Mouse (Mus musculus) thymus, postnatal 25 days (tissue): ENCODE results near the gene Acp2.
"Not testable (repeated sequence)": the region's sequence is repeated elsewhere in the genome, so short reads cannot be mapped to it uniquely, and the experiment has no call there.

ENCODE experiments used
- DNase-seq: peaks from one replicate; pipeline ENCODE4 v3.0.0; 2022

The Acp2 gene

DNA sequence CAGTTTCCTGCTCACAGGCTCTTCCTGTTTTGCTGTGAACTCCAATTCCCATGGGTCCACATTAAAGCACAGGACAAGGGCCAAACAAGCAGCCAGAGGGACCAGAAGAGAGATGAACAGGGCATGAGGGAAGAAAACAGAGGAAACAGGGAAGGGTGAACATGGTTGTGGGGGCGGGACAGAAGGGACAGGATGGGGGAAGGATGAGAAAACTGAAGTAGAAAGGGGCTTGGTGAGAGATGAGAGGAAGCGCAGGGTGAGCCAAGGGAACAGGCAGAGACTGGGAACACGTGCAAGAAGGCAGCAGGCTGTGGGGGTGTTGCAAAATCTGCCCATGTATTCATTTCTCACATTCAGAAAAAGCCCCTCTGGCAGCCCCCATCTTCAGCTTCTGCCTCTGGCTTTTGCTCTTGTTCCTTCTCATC lies 6.1 kb upstream of the Acp2 start:
- no peak for DNase-seq

GRCm38 (mm10) chr2:91198888-91199287 lies 3.8 kb upstream of the Acp2 start:
- no peak for DNase-seq

DNA sequence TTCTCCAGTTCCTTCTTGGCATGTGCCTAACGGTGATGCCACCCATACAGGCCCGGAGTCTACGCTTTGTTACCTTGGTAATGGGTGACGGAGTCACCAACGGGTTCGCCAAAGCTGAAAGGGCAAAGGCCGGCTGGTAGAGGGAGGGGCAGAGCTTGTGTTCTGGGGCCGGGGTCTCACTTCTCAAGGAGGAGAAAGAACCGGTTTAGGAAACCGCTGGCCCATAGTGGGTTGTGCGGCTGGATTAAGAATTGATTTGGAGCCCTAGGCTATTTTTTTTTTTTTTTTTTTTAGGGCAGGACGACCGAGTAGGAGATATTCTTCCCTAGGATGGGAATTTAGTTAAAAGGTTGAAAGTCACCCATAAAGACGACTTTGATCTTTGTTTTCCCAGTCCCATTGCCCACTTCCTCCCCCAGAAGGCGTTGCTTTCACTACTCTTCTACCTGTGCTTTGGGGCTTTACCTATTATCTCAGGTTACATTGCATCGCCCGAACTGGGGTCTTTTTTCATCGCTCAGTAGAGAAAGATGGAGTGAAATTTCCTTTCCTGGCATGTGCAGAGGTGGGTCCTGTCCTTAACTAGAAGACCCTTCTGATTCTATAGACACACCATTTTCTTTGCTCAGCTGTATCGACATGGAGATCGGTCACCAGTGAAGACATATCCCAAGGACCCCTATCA lies 429 bp downstream of the Acp2 start:
- no peak for DNase-seq

GRCm38 (mm10) chr2:91206254-91206775 lies 3.6 kb downstream of the Acp2 start:
- no peak for DNase-seq

DNA sequence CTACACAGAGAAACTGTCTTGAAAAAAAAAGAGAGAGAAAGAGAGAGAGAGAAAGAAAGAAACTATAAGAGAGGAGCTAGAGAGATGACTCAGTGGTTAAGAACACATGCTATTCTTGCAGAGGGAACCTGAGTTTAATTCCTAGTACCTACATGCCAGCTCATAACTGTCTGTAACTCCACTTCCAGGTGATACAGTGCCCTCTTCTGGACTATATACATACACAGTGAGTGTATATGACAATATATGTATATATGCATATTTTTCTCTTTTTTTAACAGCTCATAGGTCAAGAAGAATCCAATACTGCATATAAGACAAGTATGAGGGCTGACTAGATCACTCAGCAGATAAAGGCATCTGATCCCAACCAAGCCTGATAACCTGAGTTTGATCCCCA lies 10.6 kb downstream of the Acp2 start:
- no peak for DNase-seq

DNA sequence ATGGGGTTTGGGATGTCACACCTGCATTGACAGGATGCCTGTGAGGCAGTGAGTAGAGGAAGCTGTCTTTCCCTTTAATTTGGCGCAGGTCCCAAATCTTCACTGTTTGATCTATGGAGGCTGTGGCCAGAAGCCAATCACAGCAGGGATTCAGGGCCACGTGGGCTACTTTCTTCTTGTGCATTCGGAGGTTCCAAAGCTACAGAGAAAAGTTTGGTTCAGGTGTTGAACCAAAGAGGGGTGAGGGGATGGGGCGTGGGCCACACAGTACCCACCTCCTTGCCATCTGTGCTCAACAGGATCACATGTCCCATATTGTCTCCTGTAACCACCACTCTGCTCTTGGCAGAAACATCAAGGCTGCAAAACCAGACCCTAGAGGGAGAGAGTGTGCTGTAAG lies 14.3 kb downstream of the Acp2 start:
- DNase-seq = peak; percentile 69

DNA sequence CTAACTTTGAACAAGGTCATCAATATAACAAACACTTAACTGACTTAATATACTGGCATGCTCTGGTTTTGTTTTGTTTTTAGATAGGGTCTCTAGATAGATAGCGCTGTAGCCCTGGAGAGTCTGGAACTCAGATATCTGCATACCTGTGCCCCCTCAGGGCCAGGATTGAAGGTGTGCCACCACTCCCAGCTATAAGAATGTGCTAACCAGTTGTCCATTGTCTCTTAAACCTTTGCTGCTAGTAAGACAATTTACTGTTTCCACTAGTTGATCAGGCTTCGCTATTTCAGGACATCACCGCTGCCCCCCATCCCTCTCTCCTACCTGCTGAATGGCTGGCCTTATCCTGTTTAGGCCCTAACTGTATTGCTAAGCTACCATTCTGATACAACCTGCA lies 17.8 kb downstream of the Acp2 start:
- DNase-seq = no peak

- DNase-seq = no peak
Observed at GRCm38 (mm10) chr2:91223614-91224013, 20.9 kb downstream of the Acp2 start.

DNA sequence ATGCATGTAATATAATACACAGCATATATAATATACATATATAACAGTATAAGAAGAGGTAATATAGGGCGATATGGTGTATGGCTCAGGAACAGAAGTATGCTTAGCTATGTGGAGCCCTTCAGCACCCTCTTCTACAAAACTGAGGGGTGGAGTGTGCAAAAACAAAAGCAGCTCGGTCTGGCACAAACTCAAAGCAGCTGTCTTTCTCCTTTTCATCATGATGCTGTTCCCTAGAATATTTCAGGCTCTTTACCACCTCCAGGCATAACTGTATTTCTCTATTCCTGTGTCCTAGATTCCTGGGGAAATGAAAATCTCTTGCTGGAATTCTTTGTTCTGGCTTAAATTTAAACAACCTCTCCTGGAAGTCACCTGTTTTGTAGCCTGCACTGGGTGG lies 27.1 kb downstream of the Acp2 start:
- no peak for DNase-seq

DNA sequence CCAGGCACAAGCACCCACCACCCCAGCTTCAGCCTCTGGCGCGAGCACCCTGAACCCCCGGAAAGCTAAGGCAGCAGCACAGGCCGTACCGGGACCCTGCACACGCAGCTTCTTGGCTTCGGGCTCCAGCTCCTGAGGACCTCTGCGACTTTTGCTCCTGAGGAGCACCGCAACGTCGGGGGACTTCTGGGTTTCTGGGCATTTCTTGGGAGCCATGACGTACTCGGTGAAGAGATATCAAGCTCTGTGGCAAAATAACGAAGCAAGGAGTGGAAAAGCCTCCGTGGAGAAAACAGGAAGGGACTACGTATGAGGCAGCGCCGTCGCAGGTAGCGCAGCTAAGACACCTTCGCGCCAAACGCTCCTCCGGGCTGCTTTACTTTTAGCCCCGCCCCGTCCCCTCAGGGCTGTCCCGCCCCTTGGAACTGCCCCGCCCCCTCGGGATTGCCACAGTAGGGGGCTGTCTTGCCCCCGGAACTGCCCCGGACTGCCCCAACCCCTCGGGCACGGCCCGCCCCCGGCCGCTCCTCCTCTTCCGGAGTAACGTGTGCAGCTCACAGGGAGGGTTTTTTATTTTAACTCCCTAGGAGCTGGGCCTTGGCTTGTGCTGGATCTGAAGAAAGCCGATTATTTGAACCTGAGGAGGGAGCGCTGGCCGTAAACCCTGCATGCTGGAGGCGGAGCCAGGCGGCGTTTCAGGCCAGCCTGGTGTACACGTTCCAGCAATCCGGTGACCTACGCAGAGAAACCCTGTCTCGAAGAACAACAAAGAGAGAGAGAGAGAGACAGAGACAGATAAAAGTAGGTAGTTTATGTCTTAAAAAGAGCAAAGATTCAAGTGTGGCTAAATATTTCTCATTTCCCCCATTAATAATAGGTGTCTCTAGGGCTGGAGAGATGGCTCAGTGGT lies 34.2 kb downstream of the Acp2 start, which contains the start of gene Ddb2:
Ddb2 (minus strand) TSS at position 382 of the 910 bp plus-strand sequence.
- DNase-seq = peak; percentile 92

DNA sequence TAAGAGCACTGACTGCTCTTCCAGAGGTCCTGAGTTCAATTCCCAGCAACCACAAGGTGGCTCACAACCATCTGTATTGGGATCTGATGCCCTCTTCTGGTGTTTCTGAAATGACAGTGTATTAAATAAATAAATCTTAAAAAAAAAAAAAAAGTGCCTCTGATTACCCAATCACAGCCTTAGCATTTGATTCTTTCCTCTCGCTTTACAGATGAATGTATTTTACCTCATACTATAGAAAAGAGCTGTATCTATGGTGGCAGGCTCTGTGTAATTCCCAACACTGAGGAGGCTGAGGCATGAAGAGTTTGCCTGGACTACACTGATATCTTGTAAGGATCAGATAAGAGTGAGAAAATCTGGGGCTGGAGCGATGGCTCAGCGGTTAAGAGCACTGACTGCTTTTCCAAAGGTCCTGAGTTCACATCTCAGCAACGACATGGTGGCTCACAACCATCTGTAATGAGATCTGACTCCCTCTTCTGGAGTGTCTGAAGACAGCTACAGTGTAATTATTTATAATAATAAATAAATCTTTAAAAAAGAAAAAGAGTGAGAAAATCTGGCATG lies 34.9 kb downstream of the Acp2 start:
- not testable (repeated sequence) for DNase-seq

GRCm38 (mm10) chr2:91242547-91242946 lies 39.9 kb downstream of the Acp2 start:
- no peak for DNase-seq

DNA sequence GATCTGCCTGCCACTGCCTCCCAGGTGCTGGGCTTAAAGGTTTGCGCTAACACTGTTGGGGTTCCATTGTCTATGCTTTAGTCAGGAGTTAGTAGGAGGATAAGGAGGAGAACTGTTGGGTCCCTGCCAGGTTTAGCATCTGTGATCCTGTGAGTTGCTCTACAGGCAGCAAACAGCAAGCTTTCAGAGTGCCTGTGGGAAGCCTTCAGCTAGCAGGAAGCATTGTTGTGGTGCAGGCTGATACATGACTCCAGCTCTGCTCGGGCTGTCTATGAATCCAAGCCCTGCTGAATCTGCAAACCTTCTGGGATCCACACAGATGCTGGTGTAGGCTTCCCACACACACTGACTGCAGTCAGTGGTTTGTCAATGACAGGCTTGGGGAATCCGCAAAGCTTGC lies 40.7 kb downstream of the Acp2 start:
- DNase-seq = no peak

DNA sequence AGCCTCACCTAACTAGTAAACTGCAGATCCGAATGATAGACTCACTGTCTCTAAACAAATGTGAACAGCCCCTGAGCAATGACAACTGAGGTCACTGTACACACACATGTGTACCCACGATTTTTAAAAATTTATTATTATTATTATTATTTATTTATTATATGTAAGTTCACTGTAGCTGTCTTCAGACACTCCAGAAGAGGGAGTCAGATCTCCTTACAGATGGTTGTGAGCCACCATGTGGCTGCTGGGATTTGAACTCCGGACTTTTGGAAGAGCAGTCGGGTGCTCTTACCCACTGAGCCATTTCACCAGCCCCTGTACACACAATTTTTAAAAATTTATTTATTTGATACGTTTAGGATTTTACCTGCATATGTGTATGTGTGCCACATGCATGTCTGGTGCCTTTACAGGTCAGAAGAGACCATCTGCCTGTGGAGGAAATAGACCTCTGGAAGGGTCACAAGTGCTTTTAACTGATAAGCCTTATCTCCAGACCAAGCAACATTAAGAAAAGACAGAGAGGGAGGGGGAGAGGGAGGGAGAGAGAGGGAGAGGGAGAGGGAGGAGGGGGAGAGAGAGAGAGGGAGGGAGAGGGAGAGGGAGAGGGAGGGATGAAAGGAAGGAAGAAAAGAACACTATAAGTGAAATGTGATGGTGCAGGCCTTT lies 42.0 kb downstream of the Acp2 start:
- no peak for DNase-seq

DNA sequence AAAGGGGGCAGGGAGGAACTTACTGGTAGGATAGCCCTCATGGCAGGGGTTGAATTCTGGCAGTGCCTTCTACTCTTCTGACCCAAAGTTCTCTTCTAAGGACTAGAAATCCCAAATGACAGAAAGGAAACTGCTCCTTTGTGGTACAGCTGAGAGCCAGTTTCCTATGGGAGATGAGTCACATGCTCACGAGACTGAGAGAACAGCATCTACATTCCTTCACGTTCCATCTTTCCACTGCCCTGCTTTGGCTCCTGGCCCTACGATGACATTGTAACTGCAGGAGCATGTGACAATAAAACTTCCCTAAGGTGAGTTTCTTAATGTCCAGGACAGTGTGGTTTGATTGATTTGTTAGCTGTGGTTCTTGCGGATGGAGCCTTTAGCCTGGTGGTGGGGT lies 45.7 kb downstream of the Acp2 start:
- DNase-seq = no peak

- no peak for DNase-seq
Observed at GRCm38 (mm10) chr2:91252001-91252400, 49.3 kb downstream of the Acp2 start.

DNA sequence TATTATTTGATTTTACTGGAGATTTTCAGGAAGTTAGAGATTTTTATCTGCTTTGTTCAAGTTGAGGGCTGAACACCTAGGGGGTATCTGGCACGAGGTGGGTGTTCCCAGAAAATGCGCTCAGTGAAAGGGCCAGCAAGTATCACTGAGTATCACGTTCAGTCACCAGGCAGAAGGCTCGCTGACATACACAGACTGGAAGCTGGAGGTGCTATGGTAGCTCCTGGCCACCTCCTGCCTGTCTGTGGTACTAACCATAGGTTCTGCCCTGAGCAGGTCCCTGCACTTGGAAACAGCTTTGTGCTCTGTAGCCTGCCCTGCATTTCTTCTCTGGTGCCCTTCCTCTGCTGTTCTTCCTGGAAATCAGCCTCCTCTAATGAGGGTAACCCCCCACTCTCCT lies 49.8 kb downstream of the Acp2 start:
- no peak for DNase-seq

DNA sequence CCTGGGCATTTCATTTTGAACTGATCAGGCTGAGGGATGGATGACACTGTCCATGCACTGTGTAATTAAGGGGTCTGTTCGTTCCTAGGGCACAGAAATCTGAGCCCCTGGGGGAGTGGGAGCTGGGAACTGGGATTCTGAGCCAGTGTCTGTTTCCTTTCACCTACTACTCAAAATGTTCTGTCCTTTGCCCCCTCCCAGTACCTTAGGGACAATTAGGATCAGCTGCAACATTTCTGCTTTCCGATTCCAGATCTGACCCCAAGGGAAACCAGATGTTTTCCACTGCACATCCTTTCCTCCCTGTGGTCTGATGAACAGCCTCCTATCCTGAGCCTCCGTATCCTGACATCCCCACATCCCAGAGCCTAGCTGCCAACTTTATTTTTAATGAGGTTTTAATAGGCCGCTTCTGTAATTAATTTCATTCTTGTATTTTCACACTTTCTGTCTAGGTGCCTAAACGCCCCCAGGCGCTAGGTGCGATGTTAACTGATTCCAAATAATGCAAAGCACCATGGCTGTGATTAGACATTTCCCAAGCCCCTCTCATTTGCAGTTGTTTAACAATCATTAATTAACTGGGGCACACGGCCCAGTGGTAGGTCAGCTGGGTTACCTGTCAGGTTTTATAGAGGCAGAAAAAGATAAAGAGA lies 52.2 kb downstream of the Acp2 start:
- DNase-seq = no peak

GRCm38 (mm10) chr2:91255661-91256150 lies 53.0 kb downstream of the Acp2 start, which contains the start of gene Pacsin3:
Pacsin3 (plus strand) TSS chr2:91255954.
- DNase-seq = no peak

- DNase-seq = peak; percentile 40
Observed at GRCm38 (mm10) chr2:91256256-91257125, 53.8 kb downstream of the Acp2 start.
